Comparison of ENCODE assay signal across 19 mouse cellular contexts in the genomic region with DNA sequence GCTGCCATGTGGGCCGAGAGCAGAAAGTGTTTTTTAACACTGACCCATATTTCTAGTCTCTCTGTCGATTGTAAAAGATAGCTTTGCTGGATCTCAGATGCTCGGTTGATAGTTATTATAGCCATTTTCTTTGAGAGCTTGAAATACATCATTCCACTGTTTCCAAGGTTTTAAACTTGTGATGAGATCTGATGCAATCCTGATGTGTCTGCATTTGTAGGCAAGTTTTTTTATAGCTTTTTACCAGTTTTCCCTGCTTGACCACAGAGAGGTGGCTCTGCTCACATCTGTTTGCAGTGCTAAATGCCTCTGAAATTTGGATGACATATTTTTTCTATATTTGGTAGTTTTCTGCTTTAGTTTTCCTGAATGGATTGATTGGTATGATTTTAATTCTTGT. TPM values are rescaled to one million over a fixed set of nuclear protein-coding genes. Genes with fewer than 3 reads are reported as not detected.
"Had no signal": no experiment of that assay in that cellular context is flagged by ENCODE, and none has a peak within 500 bp of the region (broad histone marks: within the 10 kb centered on the region; RNA-seq: fewer than 3 reads in every experiment).

No protein-coding gene starts in this region.

- H3K9ac ChIP-seq: liver, postnatal 0 days; lung, embryonic 15.5 days; midbrain, embryonic 12.5 days; neural tube, embryonic 12.5 days; stomach, embryonic 15.5 days had no signal

- H3K27ac ChIP-seq: lung, embryonic 15.5 days; macrophage; midbrain, embryonic 12.5 days; neural tube, embryonic 12.5 days; stomach, embryonic 15.5 days; stomach, postnatal 0 days had no signal

- ATAC-seq: liver, postnatal 0 days; lung, postnatal 0 days; midbrain, embryonic 16.5 days had no signal

- H3K27me3 ChIP-seq: lung, embryonic 15.5 days; midbrain, embryonic 12.5 days; neural tube, embryonic 12.5 days; stomach, embryonic 15.5 days had no signal

- H3K4me2 ChIP-seq: lung, embryonic 15.5 days; midbrain, embryonic 12.5 days; neural tube, embryonic 12.5 days; stomach, embryonic 15.5 days had no signal

- DNase-seq: liver, postnatal 0 days; lung, adult 2 months; lung, postnatal 14 days; lung, postnatal 36 days; midbrain, embryonic 14.5 days; right cerebral cortex, postnatal 14 days; thymus, adult 2 months; thymus, postnatal 25 days; thymus, postnatal 4 days had no signal

- H3K9me3 ChIP-seq: lung, embryonic 15.5 days; megakaryocyte, embryonic 14.5 days; midbrain, embryonic 12.5 days; neural tube, embryonic 12.5 days; stomach, embryonic 15.5 days had no signal

- H3K4me1 ChIP-seq: lung, embryonic 15.5 days; megakaryocyte, embryonic 14.5 days; midbrain, embryonic 12.5 days; neural tube, embryonic 12.5 days; stomach, embryonic 15.5 days had no signal

- H3K4me3 ChIP-seq: lung, embryonic 15.5 days; megakaryocyte, embryonic 14.5 days; midbrain, embryonic 12.5 days; neural tube, embryonic 12.5 days; stomach, embryonic 15.5 days had no signal

- H3K36me3 ChIP-seq: lung, embryonic 15.5 days; midbrain, embryonic 12.5 days; neural tube, embryonic 12.5 days; stomach, embryonic 15.5 days had no signal

RNA-seq across cellular contexts. Expression of a gene that starts 43.1 kb away (rescaled TPM):
- polyA plus RNA-seq: macrophage; spleen, adult 2 months had no signal

RNA-seq across cellular contexts. Expression of a gene that starts 55.6 kb away (rescaled TPM):
- polyA plus RNA-seq: liver, postnatal 0 days; macrophage; spleen, adult 2 months had no signal
